Mouse (Mus musculus) kidney, adult 2 months (tissue): ENCODE results near the gene Rgma. TPM values are rescaled to one million over a fixed set of nuclear protein-coding genes. Genes with fewer than 3 reads are reported as not detected.
A peak's percentile ranks its signal among the peaks of the same experiment; 100 is the strongest.

Experiments
- DNase-seq: peaks from one replicate; pipeline ENCODE4 v3.0.0; 2021
- H3K27ac ChIP-seq: fragments of 200-500 bp; 2 replicates; pipeline ENCODE4 v1.5.1; 2012; ENCODE audit warnings: low read depth, low read length, control low read depth, inconsistent platforms; ENCODE audit not compliant: insufficient read depth
- H3K27me3 ChIP-seq: fragments of 200-500 bp; replicated peaks from 2 replicates; pipeline ENCODE4 v1.6.1; 2012; ENCODE audit warnings: mild to moderate bottlenecking, moderate library complexity, low read length, inconsistent platforms; ENCODE audit not compliant: control insufficient read depth, insufficient read depth
- H3K36me3 ChIP-seq: fragments of 200-500 bp; 2 replicates; pipeline ENCODE4 v1.6.1; 2012; ENCODE audit warnings: mild to moderate bottlenecking, moderate library complexity, low read length, inconsistent platforms; ENCODE audit not compliant: control insufficient read depth, insufficient read depth
- H3K4me1 ChIP-seq: fragments of 200-500 bp; 2 replicates; pipeline ENCODE4 v1.6.1; 2011; ENCODE audit warnings: low read length; ENCODE audit not compliant: control insufficient read depth, insufficient read depth
- H3K4me3 ChIP-seq: fragments of 200-500 bp; 2 replicates; pipeline ENCODE4 v1.5.1; 2011; ENCODE audit warnings: mild to moderate bottlenecking, low read depth, low read length, control low read depth; ENCODE audit not compliant: insufficient read depth
- CTCF ChIP-seq: fragments of 200-500 bp; conservative IDR thresholded peaks from 2 replicates; pipeline ENCODE4 v1.5.1; 2011; ENCODE audit warnings: low read depth, mild to moderate bottlenecking, control low read depth, low read length, moderate library complexity, mixed read lengths; ENCODE audit not compliant: insufficient read depth, insufficient read length
- POLR2A ChIP-seq: fragments of 200-500 bp; IDR thresholded peaks from one replicate; pipeline ENCODE4 v1.6.1; 2011; ENCODE audit warnings: low read depth, low read length, control low read depth
- WGBS: fragments of 180-500 bp; shearing (Covaris S2); methylation state at CpG from one replicate; pipeline ENCODE4 v1.1.7; 2018; 5-methylcytosine and 5-hydroxymethylcytosine counted together
- polyA plus RNA-seq: library from polyadenylated mRNA; depleted of rRNA; stranded (reverse); fragments of >200 nt; gene quantifications from 2 replicates; pipeline ENCODE4 v1.2.3, GENCODE M21; 2012

Rgma gene
- polyA plus RNA-seq, 1 experiment, result 7.2 TPM

DNA sequence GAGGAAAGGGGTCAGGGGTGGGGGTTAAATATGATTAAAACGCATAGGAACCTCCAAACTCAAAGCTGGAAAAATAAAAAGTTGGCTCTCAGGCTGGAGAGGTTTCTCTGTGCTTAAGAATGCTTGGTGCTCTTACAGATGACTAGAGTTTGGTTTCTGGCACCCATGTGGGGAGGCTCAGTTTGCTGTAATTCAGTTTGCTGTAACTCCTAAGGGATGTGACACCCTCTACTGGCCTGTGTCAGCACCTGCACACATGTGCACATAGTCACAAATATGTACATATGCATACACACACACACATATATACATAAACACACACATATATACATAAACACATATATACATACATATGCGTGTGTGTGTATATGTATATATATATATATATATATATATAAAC lies 13.6 kb downstream of the Rgma start:
- peaks cover 3% of the 10 kb centered on the region; the same call in 1 of the 2 replicates for H3K4me1 ChIP-seq
- no peak overlapping the region for H3K4me3 ChIP-seq
- WGBS, result 91% methylated on average over 2 of the region's 2 CpGs
- no peak for DNase-seq
- no peak for TF ChIP-seq POLR2A
- no peak for TF ChIP-seq CTCF
- H3K36me3 ChIP-seq, result no peaks in the 10 kb centered on the region
- H3K27ac ChIP-seq, result no peak overlapping the region
- no peaks in the 10 kb centered on the region; the same call in 1 of the 2 replicates for H3K27me3 ChIP-seq

DNA sequence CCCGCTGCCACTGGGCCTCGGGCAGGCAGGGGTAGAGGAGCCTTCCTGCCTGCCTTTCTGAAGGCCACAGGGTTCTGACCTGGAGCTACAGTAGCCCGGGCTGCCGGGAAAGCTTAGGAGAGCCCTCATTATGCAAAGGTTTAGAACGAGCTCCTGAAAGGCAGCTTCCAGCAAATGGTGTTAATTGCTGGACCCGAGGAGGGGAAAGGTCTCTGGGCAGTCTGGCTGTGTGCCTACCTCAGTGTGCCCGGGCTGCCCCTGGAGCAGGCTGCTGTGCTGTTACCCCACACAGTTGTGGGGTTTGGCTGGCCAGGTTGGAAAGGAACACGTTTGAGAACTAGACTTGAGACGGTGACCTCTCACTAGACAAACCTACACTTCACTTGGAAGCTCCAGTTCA lies 14.1 kb downstream of the Rgma start:
- WGBS, result 16% methylated on average over 9 of the region's 9 CpGs
- Histone ChIP-seq H3K4me1 (peaks cover 3% of the 10 kb centered on the region; the same call in 1 of the 2 replicates), H3K27ac (peak overlapping the region; percentile 0; the same call in 1 of the 2 replicates), H3K27me3 (no peaks in the 10 kb centered on the region; the same call in 1 of the 2 replicates), H3K4me3 (no peak overlapping the region), H3K36me3 (no peaks in the 10 kb centered on the region)
- no peak for TF ChIP-seq POLR2A
- TF ChIP-seq CTCF, result no peak
- peak; percentile 27 for DNase-seq

DNA sequence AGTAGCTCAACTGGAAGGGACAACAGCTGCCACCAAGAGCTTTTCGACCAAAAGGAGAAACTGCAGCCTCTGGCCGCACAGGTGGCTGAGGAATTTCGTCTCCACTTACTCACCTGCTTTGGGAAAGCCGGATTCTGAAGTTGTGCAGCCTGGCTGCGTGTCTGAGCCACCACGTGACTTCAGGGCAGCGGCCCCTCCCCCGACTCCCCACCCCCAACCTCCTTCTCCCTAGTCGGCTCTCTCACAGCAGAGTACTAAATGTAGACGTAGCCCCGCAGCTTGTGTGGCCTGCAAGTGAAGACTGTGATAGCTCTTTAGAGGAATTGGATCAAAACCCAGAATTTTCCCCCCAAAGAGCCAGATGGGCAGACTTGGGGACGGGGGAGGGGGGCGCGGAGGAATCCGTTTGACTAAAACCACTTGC lies 14.6 kb downstream of the Rgma start:
- H3K4me1 ChIP-seq, result peaks cover 3% of the 10 kb centered on the region; the same call in 1 of the 2 replicates
- 9% methylated on average over 15 of the region's 15 CpGs for WGBS
- H3K27me3 ChIP-seq, result no peaks in the 10 kb centered on the region; the same call in 1 of the 2 replicates
- DNase-seq, result peak; percentile 43
- TF ChIP-seq CTCF (no peak), POLR2A (no peak)
- peak overlapping the region; percentile 0; the same call in 1 of the 2 replicates for H3K27ac ChIP-seq
- no peaks in the 10 kb centered on the region for H3K36me3 ChIP-seq
- no peak overlapping the region for H3K4me3 ChIP-seq

DNA sequence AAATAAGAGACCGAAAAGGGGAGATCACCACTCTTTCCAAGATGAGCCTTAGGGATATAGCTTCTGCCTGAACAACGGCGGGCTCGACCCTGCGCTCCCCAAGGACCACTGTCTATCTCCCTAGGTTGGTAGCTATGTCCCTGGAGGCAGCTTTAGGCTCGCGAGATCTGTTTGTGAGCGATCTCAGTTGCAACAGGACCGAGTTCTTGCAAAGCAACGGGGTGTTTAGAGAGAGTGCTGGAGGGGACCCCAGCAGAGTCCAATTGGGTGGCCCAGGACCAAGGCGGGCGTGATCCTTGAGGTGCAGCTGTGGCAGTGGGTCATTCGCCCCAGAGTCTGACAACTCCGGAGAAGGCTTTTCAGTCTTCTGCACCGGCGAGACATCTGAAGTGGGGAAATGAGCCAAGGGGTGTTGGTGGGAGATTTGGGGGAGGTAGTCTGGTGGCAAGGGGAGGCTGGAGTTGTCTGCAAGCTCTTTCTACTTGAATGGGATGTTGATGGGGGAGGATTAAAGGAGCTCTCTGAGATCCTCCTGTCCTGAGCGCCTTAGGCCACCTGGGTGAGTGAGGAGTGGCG lies 15.2 kb downstream of the Rgma start:
- no peak for DNase-seq
- Histone ChIP-seq H3K36me3 (no peaks in the 10 kb centered on the region), H3K27ac (no peak overlapping the region), H3K4me1 (peaks cover 3% of the 10 kb centered on the region; the same call in 1 of the 2 replicates), H3K4me3 (no peak overlapping the region), H3K27me3 (no peaks in the 10 kb centered on the region; the same call in 1 of the 2 replicates)
- 24% methylated on average over 18 of the region's 18 CpGs for WGBS
- TF ChIP-seq POLR2A (no peak), CTCF (no peak)

DNA sequence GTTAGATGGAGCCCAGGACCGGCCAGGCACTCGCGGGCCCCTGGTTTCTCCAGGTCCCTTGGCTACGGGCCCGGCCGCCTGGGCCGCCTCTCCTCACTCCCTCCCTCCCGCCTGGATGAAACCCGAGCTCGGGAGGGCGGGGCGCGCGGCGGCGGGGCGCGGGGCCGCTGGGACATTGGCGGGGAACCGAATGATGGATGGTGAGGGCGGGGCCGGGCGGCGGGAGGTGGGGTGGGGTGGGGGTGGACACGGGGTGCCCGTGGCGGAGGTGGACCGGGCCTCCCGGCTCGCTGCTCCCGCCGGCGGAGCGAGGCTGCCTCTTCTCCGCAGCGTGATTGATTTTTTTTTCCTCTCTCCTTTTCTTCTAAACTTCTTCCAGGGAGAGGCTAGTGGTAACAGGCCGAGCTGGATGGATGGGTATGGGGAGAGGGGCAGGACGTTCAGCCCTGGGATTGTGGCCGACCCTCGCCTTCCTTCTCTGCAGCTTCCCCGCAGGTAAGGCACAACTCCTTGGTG lies 15.8 kb downstream of the Rgma start:
- Histone ChIP-seq H3K27me3 (no peaks in the 10 kb centered on the region; the same call in 1 of the 2 replicates), H3K4me3 (peak overlapping the region; percentile 86), H3K36me3 (no peaks in the 10 kb centered on the region), H3K4me1 (peaks cover 3% of the 10 kb centered on the region; the same call in 1 of the 2 replicates), H3K27ac (peak overlapping the region; percentile 32)
- peak; percentile 94 for DNase-seq
- 2% methylated on average over 39 of the region's 42 CpGs for WGBS
- TF ChIP-seq CTCF (no peak), POLR2A (peak; percentile 34)

DNA sequence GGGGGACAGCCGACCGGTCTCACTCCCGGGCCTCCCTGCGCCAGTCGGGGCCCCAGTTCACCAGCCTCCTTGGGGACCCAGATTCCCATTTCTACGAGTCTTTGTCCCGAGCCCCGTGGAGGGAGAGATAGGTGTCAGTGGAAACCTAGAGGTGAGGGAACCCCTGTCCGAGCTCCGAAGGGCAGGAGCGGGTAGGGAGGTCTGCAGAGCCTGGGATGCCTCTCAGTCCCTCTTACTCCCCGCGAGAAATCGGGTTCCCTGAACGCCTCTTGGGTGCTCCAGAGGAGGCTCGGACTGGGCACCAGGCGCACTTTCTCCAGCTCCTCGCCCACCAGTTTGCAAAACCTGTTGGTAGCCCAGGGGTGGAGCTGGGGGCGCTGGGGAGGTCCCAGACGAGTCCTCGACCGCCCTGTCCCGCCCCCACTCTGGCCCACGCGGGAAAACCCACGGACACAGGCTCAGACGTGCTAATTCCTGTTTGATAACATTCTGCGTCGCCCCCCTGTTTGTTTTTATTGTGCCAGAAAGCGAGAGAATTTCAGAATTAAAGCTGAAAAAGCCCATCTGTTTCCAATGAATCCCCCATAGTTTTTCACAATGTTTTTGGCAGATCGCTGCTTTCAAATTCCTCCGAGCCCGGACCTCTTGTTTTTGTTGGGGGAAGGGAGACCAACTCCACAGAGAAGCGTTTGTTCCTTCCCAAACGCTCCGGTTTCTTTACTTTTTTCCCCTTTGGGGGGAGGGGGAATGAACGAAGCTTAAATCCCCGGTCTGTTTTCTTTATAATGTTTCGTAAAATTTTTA lies 16.4 kb downstream of the Rgma start:
- H3K4me1 ChIP-seq, result peaks cover 3% of the 10 kb centered on the region; the same call in 1 of the 2 replicates
- WGBS, result 1% methylated on average over 39 of the region's 39 CpGs

More for the DNA sequence above, 16.4 kb downstream of the Rgma start:
- no peaks in the 10 kb centered on the region for H3K36me3 ChIP-seq
- H3K27ac ChIP-seq, result peak overlapping the region; percentile 32
- H3K27me3 ChIP-seq, result no peaks in the 10 kb centered on the region; the same call in 1 of the 2 replicates
- peak; percentile 42 for DNase-seq
- peak overlapping the region; percentile 86 for H3K4me3 ChIP-seq
- TF ChIP-seq POLR2A, result no peak
- no peak for TF ChIP-seq CTCF
